Mouse (Mus musculus) ES-E14 (cell line): ENCODE data around the gene Kcnh2. TPM values are rescaled to one million over a fixed set of nuclear protein-coding genes. Genes with fewer than 3 reads are reported as not detected.

ENCODE experiments used
- DNase-seq: peaks from one replicate; pipeline ENCODE4 v3.0.0-alpha.2; 2013; ENCODE audit warnings: low read depth, low spot score
- H3K27ac ChIP-seq: 2 replicates; pipeline ENCODE4 v1.5.1; 2012; ENCODE audit warnings: low read depth, mild to moderate bottlenecking, low read length, moderate library complexity, mixed read lengths; ENCODE audit not compliant: poor library complexity, insufficient read depth, severe bottlenecking
- H3K36me3 ChIP-seq: 2 replicates; pipeline ENCODE4 v1.6.1; 2012; ENCODE audit warnings: mild to moderate bottlenecking, low read length, moderate library complexity, mixed read lengths; ENCODE audit not compliant: control insufficient read depth, poor library complexity, insufficient read depth, severe bottlenecking
- H3K4me1 ChIP-seq, 2 experiments: fragments of 150-350 bp in 1 of 2; sonication (generic) in 1 of 2; 2 replicates each; pipeline ENCODE4 v1.6.1; 2012; ENCODE audit warnings: low read length in 2 of 2, mild to moderate bottlenecking in 1 of 2, mixed read lengths in 1 of 2; ENCODE audit not compliant: control insufficient read depth in 2 of 2, insufficient read depth in 2 of 2, poor library complexity in 1 of 2
- H3K4me3 ChIP-seq, 2 experiments: fragments of 150-350 bp in 1 of 2; sonication (generic) in 1 of 2; 2 replicates each; pipeline ENCODE4 v1.5.1; 2012; ENCODE audit warnings: low read length in 2 of 2, low read depth in 1 of 2, mild to moderate bottlenecking in 1 of 2, mixed read lengths in 1 of 2; ENCODE audit not compliant: insufficient read depth in 1 of 2, poor library complexity in 1 of 2, severe bottlenecking in 1 of 2
- H3K9ac ChIP-seq: 2 replicates; pipeline ENCODE4 v1.6.1; 2012; ENCODE audit warnings: low read depth, mild to moderate bottlenecking, low read length, mixed read lengths; ENCODE audit not compliant: poor library complexity, insufficient read depth, severe bottlenecking
- H3K9me3 ChIP-seq: fragments of 150-350 bp; sonication (generic); 2 replicates; pipeline ENCODE4 v1.6.1; 2012; ENCODE audit warnings: low read depth, mild to moderate bottlenecking, low read length; ENCODE audit not compliant: control insufficient read depth, insufficient read depth
- CHD2 ChIP-seq: IDR thresholded peaks from 2 replicates; pipeline ENCODE4 v1.6.1; 2014; ENCODE audit warnings: mild to moderate bottlenecking, low read depth, low read length, inconsistent platforms
- HCFC1 ChIP-seq: IDR thresholded peaks from 2 replicates; pipeline ENCODE4 v1.6.1; 2012; ENCODE audit warnings: low read length, inconsistent platforms, borderline replicate concordance; ENCODE audit not compliant: insufficient read depth
- MAFK ChIP-seq: IDR thresholded peaks from 2 replicates; pipeline ENCODE4 v1.6.1; 2014; ENCODE audit warnings: mild to moderate bottlenecking, low read depth, low read length, inconsistent platforms; ENCODE audit not compliant: insufficient read depth
- ZC3H11A ChIP-seq: IDR thresholded peaks from 2 replicates; pipeline ENCODE4 v1.6.1; 2012; ENCODE audit warnings: low read depth, mild to moderate bottlenecking, inconsistent platforms, low read length, borderline replicate concordance
- ZNF384 ChIP-seq: IDR thresholded peaks from 2 replicates; pipeline ENCODE4 v1.6.1; 2012; ENCODE audit warnings: low read depth, low read length, inconsistent platforms
- in situ Hi-C, 2 experiments: fragments of 600-800 bp; cut with MboI; formaldehyde crosslinking; loops; one replicate each; pipeline ENCODE4 v1.15.1; 2025; ENCODE audit warnings: low sequenced_read_pairs in 2 of 2, inconsistent platforms in 1 of 2; ENCODE audit not compliant: unreplicated experiment in 2 of 2
- total RNA-seq: library from RNA; depleted of rRNA; stranded (reverse); fragments of 300-350 nt; gene quantifications from 2 replicates; pipeline ENCODE4 v1.2.3, GENCODE M21; 2012

The Kcnh2 gene
- total RNA-seq, 1 experiment = 6.5 TPM

GRCm38 (mm10) chr5:24307118-24307777, 44.2 kb downstream of the Kcnh2 start:
- DNase-seq = no peak
- Histone ChIP-seq H3K27ac (no peak overlapping the region), H3K4me1 (no peaks in the 10 kb centered on the region), H3K9me3 (no peaks in the 10 kb centered on the region), H3K4me3 (no peak overlapping the region), H3K36me3 (no peaks in the 10 kb centered on the region), H3K9ac (no peak overlapping the region)
- TF ChIP-seq HCFC1 (no peak), ZNF384 (no peak), MAFK (no peak), CHD2 (no peak), ZC3H11A (no peak)
- in situ Hi-C loops = no loop called here

GRCm38 (mm10) chr5:24303199-24303598, 48.2 kb downstream of the Kcnh2 start:
- Histone ChIP-seq H3K4me3 (no peak overlapping the region), H3K27ac (no peak overlapping the region), H3K4me1 (no peaks in the 10 kb centered on the region), H3K9me3 (no peaks in the 10 kb centered on the region), H3K9ac (no peak overlapping the region), H3K36me3 (no peaks in the 10 kb centered on the region)
- no peak for TF ChIP-seq ZC3H11A
- TF ChIP-seq ZNF384 = no peak
- TF ChIP-seq CHD2 = no peak
- no peak for TF ChIP-seq MAFK
- no peak for TF ChIP-seq HCFC1
- in situ Hi-C loops = no loop called here
- DNase-seq = no peak

- H3K9me3 ChIP-seq = no peaks in the 10 kb centered on the region
- no peak for DNase-seq
- TF ChIP-seq MAFK = no peak
- no peak for TF ChIP-seq CHD2
- no peak for TF ChIP-seq HCFC1
- TF ChIP-seq ZC3H11A = no peak
- TF ChIP-seq ZNF384 = no peak
- no peak overlapping the region for H3K27ac ChIP-seq
- H3K4me1 ChIP-seq = no peaks in the 10 kb centered on the region
- no peaks in the 10 kb centered on the region for H3K36me3 ChIP-seq
- no peak overlapping the region for H3K4me3 ChIP-seq
- no peak overlapping the region for H3K9ac ChIP-seq
- in situ Hi-C loops = no loop called here
Measured at GRCm38 (mm10) chr5:24299845-24300589, 51.4 kb downstream of the Kcnh2 start.

- Histone ChIP-seq H3K4me3 (no peak overlapping the region), H3K27ac (no peak overlapping the region), H3K36me3 (no peaks in the 10 kb centered on the region), H3K9ac (no peak overlapping the region), H3K4me1 (no peaks in the 10 kb centered on the region), H3K9me3 (no peaks in the 10 kb centered on the region)
- TF ChIP-seq CHD2 (no peak), MAFK (no peak), ZNF384 (no peak), ZC3H11A (no peak), HCFC1 (no peak)
- no peak for DNase-seq
- in situ Hi-C loops = no loop called here
Measured at GRCm38 (mm10) chr5:24291954-24292353, 59.5 kb downstream of the Kcnh2 start.
